Mouse (Mus musculus): ENCODE results near the gene Cdc6. TPM values are rescaled to one million over a fixed set of nuclear protein-coding genes. Genes with fewer than 3 reads are reported as not detected.

Gene Cdc6
- polyA plus RNA-seq, 1 experiment: 0.65 TPM

DNA sequence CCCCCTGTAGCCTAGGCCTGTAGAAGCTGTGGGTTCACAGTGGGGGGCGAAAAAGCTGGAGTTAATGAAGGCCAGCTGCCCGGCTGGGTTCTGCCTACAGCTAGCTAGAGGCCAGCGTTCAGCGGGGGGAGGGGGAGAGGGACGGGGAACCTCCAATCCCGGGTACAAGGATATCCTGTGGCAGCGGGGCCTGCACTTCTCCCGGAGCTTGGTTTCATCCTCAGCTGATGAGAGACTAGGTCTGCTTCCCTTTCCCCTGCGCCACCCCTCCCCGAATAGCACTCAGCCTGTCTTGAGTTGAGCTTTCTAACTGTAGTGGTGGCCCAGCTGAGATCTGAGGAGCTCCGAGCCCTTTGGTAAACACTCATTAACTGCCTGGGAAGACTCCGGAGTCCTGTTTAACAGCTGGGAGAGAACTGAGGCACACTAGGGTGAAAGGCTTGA, 18.3 kb downstream of the Cdc6 start:
- Histone ChIP-seq H3K36me3 (ENCODE audit: control insufficient read depth, insufficient read depth, low read length) (no peaks in the 10 kb centered on the region), H3K27me3 (ENCODE audit: control insufficient read depth, insufficient read depth, low read length) (no peaks in the 10 kb centered on the region), H3K4me1 (ENCODE audit: control insufficient read depth, insufficient read depth, insufficient read length, low read length) (peaks cover 40% of the 10 kb centered on the region), H3K27ac (ENCODE audit: insufficient read depth, low read depth, low read length) (peak overlapping the region; percentile 60), H3K4me3 (ENCODE audit: low read depth, low read length) (no peak overlapping the region)
- TF ChIP-seq CTCF (IDR thresholded peaks at IDR 0.05; ENCODE audit: extremely low read depth, insufficient read length, insufficient replicate concordance, low read depth, low read length) (no peak), POLR2A (IDR thresholded peaks at IDR 0.05; ENCODE audit: low read depth, low read length) (no peak)
- WGBS: 10% methylated on average over 12 of the region's 12 CpGs

DNA sequence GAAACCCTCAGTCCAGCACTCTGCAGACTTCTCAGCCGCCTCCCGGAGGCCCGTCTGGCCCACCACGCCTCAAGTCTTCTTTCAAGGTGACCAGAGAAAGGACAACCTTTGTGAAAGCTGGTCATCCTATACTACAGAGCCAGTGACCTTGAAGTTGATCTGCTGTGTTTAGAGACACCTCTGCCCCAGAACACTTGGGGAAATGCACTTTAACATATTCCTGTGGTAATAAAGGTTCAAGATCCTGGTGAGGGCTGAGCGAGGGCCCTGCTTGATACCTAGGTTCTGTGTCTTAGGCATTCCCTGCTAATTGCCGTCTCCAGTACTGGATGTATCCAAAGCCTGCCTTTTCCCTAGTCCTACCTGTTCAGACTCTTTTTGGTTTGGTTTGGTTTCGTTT, 19.0 kb downstream of the Cdc6 start:
- Histone ChIP-seq H3K36me3 (ENCODE audit: control insufficient read depth, insufficient read depth, low read length) (no peaks in the 10 kb centered on the region), H3K27ac (ENCODE audit: insufficient read depth, low read depth, low read length) (0 out of 2 replicates have a peak overlapping the region, but pooled peaks have one; percentile 60), H3K4me3 (ENCODE audit: low read depth, low read length) (no peak overlapping the region), H3K4me1 (ENCODE audit: control insufficient read depth, insufficient read depth, insufficient read length, low read length) (peaks cover 43% of the 10 kb centered on the region), H3K27me3 (ENCODE audit: control insufficient read depth, insufficient read depth, low read length) (no peaks in the 10 kb centered on the region)
- 72% methylated on average over 7 of the region's 7 CpGs for WGBS
- TF ChIP-seq POLR2A (IDR thresholded peaks at IDR 0.05; ENCODE audit: low read depth, low read length) (no peak), CTCF (IDR thresholded peaks at IDR 0.05; ENCODE audit: extremely low read depth, insufficient read length, insufficient replicate concordance, low read depth, low read length) (no peak)

DNA sequence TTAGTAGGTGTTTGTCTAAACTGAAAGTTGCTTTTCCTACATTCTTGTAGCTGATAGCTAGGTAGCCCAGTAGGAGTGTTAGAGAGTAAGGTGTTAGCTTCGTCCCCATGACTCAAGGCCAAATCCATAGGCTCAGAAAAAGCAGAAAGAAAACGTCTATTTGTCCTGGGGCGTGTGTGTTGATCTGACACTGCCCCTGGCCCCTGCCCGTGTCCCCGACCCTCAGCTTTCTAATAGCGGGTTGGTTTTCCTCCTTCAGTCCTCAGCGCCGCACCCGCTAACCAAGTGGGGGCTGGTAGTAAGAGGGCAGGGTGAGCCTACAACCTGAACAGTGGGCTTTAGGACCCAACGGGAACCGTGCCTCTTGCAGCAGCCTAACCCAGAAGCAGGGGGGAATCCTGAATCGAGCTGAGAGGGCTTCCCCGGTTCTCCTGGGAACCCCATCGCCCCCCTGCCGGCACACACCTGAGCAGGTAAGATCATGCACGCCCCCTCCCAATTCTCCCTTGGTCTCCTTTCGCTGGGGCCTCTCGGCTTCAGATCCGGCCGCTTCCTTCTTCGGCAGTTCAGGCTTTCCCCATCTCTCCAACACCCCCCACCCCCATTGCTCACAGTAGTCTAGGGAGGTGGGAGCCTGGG, 20.0 kb downstream of the Cdc6 start, which contains the start of gene Rara:
Gene Rara (plus strand): TSS at position 381 of the 639 bp plus-strand sequence.
- TF ChIP-seq POLR2A (IDR thresholded peaks at IDR 0.05; ENCODE audit: low read depth, low read length): no peak
- no peak for TF ChIP-seq CTCF (IDR thresholded peaks at IDR 0.05; ENCODE audit: extremely low read depth, insufficient read length, insufficient replicate concordance, low read depth, low read length)
- H3K27me3 ChIP-seq (ENCODE audit: control insufficient read depth, insufficient read depth, low read length): no peaks in the 10 kb centered on the region
- peak within 1 kb of the TSS; percentile 66 for H3K4me3 ChIP-seq (ENCODE audit: low read depth, low read length)
- WGBS: 14% methylated on average over 21 of the region's 21 CpGs
- peaks cover 43% of the 10 kb centered on the region for H3K4me1 ChIP-seq (ENCODE audit: control insufficient read depth, insufficient read depth, insufficient read length, low read length)
- H3K27ac ChIP-seq (ENCODE audit: insufficient read depth, low read depth, low read length): no peak within 1 kb of the TSS
- no peaks in the 10 kb centered on the region for H3K36me3 ChIP-seq (ENCODE audit: control insufficient read depth, insufficient read depth, low read length)

DNA sequence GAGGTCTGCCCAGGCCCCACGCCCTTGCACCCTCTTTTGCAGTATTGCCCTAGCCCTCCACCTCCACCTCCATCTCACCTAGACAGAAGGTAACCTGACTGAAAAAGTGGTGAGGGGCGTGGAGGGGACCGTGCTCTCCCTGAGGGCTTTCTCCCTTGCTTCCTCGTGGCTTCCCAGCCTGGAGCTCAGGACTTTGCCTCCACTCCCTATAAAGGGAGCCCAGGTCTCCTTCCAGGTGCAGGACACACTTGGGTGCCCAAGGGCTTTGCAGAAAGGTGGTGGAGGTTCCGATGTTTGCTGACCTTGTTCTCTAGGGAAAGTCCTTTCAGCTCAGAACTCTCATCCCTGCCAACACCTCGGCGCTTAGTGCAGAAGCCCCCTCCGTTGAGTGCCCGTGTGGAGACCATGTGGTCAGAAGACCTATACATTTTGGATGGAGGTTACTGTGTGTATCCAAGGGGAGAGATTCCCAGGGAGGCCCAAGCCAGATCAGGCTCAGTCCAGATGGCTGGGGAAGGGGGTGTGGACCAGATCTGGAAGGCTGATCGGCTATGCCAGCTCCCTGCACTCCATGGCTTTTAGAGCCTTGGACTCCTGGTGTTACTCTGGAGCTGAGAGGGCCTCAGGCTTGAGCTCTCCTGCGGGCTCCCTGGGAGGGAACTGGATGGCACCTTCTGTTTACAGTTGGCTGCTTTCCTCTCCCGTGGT, 20.7 kb downstream of the Cdc6 start:
- peaks cover 50% of the 10 kb centered on the region for H3K4me1 ChIP-seq (ENCODE audit: control insufficient read depth, insufficient read depth, insufficient read length, low read length)
- H3K4me3 ChIP-seq (ENCODE audit: low read depth, low read length): peak overlapping the region; percentile 66
- WGBS: 17% methylated on average over 12 of the region's 12 CpGs

DNA sequence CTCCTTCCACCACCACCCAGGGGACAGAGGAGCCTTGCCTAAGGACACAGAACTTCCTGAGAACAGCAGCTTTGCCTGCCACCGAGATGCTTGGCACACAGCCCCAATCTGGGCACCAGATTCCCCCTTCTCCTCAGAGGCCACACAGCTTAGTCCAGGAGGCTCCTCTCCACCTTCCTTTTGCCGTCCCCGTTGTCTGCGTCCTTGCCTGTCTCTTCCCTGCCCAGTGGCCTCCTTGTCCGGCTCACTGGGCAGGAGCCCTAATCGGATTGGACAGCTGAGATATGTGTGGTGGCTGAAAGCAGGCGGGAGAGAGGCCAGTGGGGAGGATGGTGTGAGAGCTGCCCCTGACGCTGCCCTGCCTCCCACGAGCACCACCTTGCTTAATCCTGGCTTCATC, 21.9 kb downstream of the Cdc6 start:
- Histone ChIP-seq H3K27me3 (ENCODE audit: control insufficient read depth, insufficient read depth, low read length) (no peaks in the 10 kb centered on the region), H3K4me3 (ENCODE audit: low read depth, low read length) (no peak overlapping the region), H3K36me3 (ENCODE audit: control insufficient read depth, insufficient read depth, low read length) (no peaks in the 10 kb centered on the region), H3K4me1 (ENCODE audit: control insufficient read depth, insufficient read depth, insufficient read length, low read length) (peaks cover 56% of the 10 kb centered on the region), H3K27ac (ENCODE audit: insufficient read depth, low read depth, low read length) (no peak overlapping the region)
- WGBS: 49% methylated on average over 9 of the region's 9 CpGs
- no peak for TF ChIP-seq POLR2A (IDR thresholded peaks at IDR 0.05; ENCODE audit: low read depth, low read length)
- no peak for TF ChIP-seq CTCF (IDR thresholded peaks at IDR 0.05; ENCODE audit: extremely low read depth, insufficient read length, insufficient replicate concordance, low read depth, low read length)

More for the DNA sequence above, 20.7 kb downstream of the Cdc6 start:
- Histone ChIP-seq H3K27ac (ENCODE audit: insufficient read depth, low read depth, low read length) (no peak overlapping the region), H3K27me3 (ENCODE audit: control insufficient read depth, insufficient read depth, low read length) (no peaks in the 10 kb centered on the region), H3K36me3 (ENCODE audit: control insufficient read depth, insufficient read depth, low read length) (no peaks in the 10 kb centered on the region)
- TF ChIP-seq POLR2A (IDR thresholded peaks at IDR 0.05; ENCODE audit: low read depth, low read length) (no peak), CTCF (IDR thresholded peaks at IDR 0.05; ENCODE audit: extremely low read depth, insufficient read length, insufficient replicate concordance, low read depth, low read length) (no peak)

DNA sequence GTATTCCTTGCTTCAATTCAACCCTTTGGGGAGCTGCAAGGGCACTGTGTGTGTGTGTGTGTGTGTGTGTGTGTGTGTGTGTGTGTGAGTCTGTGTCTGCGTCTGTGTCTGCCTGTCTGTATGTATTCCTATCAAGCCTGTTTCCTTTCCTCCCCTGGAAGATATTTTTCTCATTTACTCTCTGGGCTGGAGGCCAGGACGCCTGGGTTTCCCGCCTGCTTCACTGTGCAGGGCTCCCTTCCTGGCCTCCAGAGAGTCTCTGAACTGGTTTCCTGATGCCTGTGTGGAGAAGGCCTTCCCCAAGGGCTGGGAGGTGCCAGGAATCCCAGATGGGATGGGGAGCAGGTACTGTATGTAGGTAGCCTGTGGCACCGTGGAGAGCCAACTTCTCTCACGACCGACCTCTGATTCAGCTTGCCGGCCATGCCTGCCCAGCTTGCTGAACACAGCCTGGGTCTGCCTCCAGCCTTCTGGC, 22.6 kb downstream of the Cdc6 start:
- Histone ChIP-seq H3K4me3 (ENCODE audit: low read depth, low read length) (no peak overlapping the region), H3K4me1 (ENCODE audit: control insufficient read depth, insufficient read depth, insufficient read length, low read length) (peaks cover 55% of the 10 kb centered on the region), H3K27ac (ENCODE audit: insufficient read depth, low read depth, low read length) (no peak overlapping the region), H3K27me3 (ENCODE audit: control insufficient read depth, insufficient read depth, low read length) (no peaks in the 10 kb centered on the region), H3K36me3 (ENCODE audit: control insufficient read depth, insufficient read depth, low read length) (no peaks in the 10 kb centered on the region)
- TF ChIP-seq POLR2A (IDR thresholded peaks at IDR 0.05; ENCODE audit: low read depth, low read length) (no peak), CTCF (IDR thresholded peaks at IDR 0.05; ENCODE audit: extremely low read depth, insufficient read length, insufficient replicate concordance, low read depth, low read length) (no peak)
- WGBS: 37% methylated on average over 7 of the region's 7 CpGs

Measured in small intestine, adult 2 months (tissue).